Mouse (Mus musculus) stomach, embryonic 16.5 days (tissue): ENCODE results near the gene Ankrd33b. TPM values are rescaled to one million over a fixed set of nuclear protein-coding genes. Genes with fewer than 3 reads are reported as not detected.

Experiments used
- ATAC-seq: fragments of 200-750 bp; cut with Nextera tagmentation; 2 replicates; pipeline ENCODE4 v1.8.0; 2017; ENCODE audit warnings: moderate number of reproducible peaks, moderate TSS enrichment; ENCODE audit not compliant: insufficient read depth, low FRiP score
- H3K27ac ChIP-seq: fragments of 300-500 bp; sonication (generic); 2 replicates; pipeline ENCODE4 v1.5.1; 2014; ENCODE audit warnings: low read length
- H3K27me3 ChIP-seq: fragments of 300-500 bp; sonication (generic); 2 replicates; pipeline ENCODE4 v1.6.1; 2014; ENCODE audit warnings: low read length, control low read depth, mixed read lengths; ENCODE audit not compliant: control insufficient read depth, insufficient read depth
- H3K36me3 ChIP-seq: fragments of 300-500 bp; sonication (generic); 2 replicates; pipeline ENCODE4 v1.6.1; 2014; ENCODE audit warnings: low read length; ENCODE audit not compliant: control insufficient read depth, insufficient read depth
- H3K4me1 ChIP-seq: fragments of 300-500 bp; sonication (generic); 2 replicates; pipeline ENCODE4 v1.6.1; 2014; ENCODE audit warnings: low read length, control low read depth, mixed read lengths; ENCODE audit not compliant: control insufficient read depth, insufficient read depth
- H3K4me2 ChIP-seq: fragments of 300-500 bp; sonication (generic); 2 replicates; pipeline ENCODE4 v1.6.1; 2014; ENCODE audit warnings: low read depth, low read length, mixed read lengths
- H3K4me3 ChIP-seq: fragments of 300-500 bp; sonication (generic); replicated peaks from 2 replicates; pipeline ENCODE4 v1.5.1; 2014; ENCODE audit warnings: mild to moderate bottlenecking, low read length
- H3K9ac ChIP-seq: fragments of 300-500 bp; sonication (generic); 2 replicates; pipeline ENCODE4 v1.6.1; 2014; ENCODE audit warnings: low read length
- H3K9me3 ChIP-seq: fragments of 300-500 bp; sonication (generic); replicated peaks from 2 replicates; pipeline ENCODE4 v1.6.1; 2016; ENCODE audit warnings: low read length, control low read depth; ENCODE audit not compliant: control insufficient read depth
- WGBS: fragments of 180-500 bp; shearing (Covaris S2); extraction: QIAGEN DNeasy Blood & Tissue Kit; methylation state at CpG from one replicate; pipeline ENCODE4 v1.1.7; 2014; 5-methylcytosine and 5-hydroxymethylcytosine counted together
- polyA plus RNA-seq: library from polyadenylated mRNA; unstranded; fragments of >200 nt; fragmentation: Nextera tagmentation; extraction: Ambion mirVana; gene quantifications from 2 replicates; pipeline ENCODE4 v1.2.1, GENCODE M21; 2015

Gene Ankrd33b
- polyA plus RNA-seq, 1 experiment from 2014 or later: 0.46 TPM

DNA sequence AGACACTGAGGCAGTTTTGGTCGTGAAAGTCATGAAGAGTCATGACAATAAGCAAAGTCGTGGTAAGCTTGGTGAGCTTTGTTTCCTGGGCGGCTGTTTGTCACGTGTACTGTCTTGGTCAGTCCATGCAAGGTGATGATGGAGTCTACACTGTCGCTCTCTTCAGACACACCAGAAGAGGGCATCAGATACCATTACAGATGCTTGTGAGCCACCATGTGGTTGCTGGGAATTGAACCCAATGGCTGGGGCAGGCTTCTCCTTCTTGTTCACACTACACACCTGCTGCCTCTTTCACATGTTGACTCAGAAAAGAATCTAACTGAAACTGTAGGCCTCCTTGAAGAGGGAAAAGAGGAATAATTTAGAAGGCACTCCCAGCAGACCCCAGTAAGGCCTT, 19.3 kb downstream of the Ankrd33b start:
- Histone ChIP-seq H3K27ac (no peak overlapping the region), H3K36me3 (no peaks in the 10 kb centered on the region), H3K9me3 (no peaks in the 10 kb centered on the region), H3K4me2 (no peak overlapping the region), H3K4me1 (0 out of 2 replicates have a peak, but pooled peaks cover 2% of the 10 kb centered on the region), H3K9ac (no peak overlapping the region), H3K27me3 (no peaks in the 10 kb centered on the region), H3K4me3 (no peak overlapping the region)
- 80% methylated on average over 5 of the region's 5 CpGs for WGBS
- ATAC-seq: no peak

DNA sequence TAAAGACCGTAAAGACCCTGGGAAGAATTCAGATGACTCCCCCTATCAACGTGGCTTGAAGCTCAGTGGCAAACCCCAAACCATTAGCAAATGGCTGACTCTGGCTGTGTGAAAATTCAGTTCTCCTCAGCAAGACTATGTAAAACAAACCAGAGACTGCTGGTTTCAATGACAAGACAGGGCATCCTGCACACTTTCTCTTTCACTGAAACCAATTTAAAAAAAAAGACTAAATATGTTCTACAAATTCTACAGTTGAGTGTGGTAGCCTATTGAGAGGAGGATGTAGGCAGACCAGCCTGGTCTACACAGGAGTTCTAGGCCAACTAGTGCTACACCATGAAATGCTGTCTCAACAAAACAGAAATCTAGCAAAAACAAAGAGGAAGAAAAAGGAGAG, 21.0 kb downstream of the Ankrd33b start:
- Histone ChIP-seq H3K27ac (no peak overlapping the region), H3K4me1 (0 out of 2 replicates have a peak, but pooled peaks cover 5% of the 10 kb centered on the region), H3K4me3 (no peak overlapping the region), H3K36me3 (no peaks in the 10 kb centered on the region), H3K9ac (no peak overlapping the region), H3K4me2 (no peak overlapping the region), H3K9me3 (no peaks in the 10 kb centered on the region), H3K27me3 (no peaks in the 10 kb centered on the region)
- 74% methylated on average over 2 of the region's 2 CpGs for WGBS
- no peak for ATAC-seq

DNA sequence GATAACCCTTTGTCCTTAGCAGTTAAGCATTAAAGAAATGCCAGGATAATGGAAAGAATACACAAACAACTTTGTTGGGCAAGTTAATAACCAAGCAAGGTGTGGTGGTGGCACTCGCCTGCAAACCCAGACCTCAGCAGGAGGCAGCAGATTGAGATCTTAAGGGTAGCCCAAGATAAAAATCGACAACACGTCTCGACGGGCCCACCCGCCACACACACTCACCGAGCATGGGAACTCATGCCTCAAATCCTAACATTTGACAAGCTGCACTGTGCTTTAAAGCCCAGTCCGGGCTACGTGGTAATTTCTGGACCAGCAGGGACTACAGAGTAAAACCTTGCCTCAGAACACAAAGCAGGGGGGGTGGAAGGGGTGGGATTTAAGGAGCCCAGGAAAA, 22.2 kb downstream of the Ankrd33b start:
- 64% methylated on average over 9 of the region's 9 CpGs for WGBS
- Histone ChIP-seq H3K4me1 (0 out of 2 replicates have a peak, but pooled peaks cover 5% of the 10 kb centered on the region), H3K4me3 (no peak overlapping the region), H3K27me3 (no peaks in the 10 kb centered on the region), H3K9ac (no peak overlapping the region), H3K36me3 (no peaks in the 10 kb centered on the region), H3K27ac (no peak overlapping the region), H3K9me3 (no peaks in the 10 kb centered on the region), H3K4me2 (no peak overlapping the region)
- no peak for ATAC-seq

DNA sequence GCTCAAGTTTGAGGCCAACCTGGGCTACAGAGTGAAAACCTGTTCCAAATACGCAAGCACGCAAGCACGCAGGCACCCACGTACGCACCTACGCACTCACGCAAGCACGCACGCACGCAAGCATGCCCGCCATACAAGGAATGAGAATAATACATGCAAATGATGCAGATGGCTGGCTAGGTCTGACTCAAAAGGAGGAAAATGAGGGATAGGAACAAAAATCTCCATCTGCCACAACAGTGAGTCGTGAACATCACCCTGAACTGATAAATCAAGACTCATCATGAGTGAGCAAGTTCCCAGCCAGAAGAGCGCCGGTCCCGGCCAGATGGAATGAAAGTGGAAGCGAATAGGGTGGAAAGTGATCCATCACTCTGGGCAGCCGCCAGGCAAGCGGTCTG, 22.7 kb downstream of the Ankrd33b start:
- no peak for ATAC-seq
- H3K9me3 ChIP-seq: no peaks in the 10 kb centered on the region

DNA sequence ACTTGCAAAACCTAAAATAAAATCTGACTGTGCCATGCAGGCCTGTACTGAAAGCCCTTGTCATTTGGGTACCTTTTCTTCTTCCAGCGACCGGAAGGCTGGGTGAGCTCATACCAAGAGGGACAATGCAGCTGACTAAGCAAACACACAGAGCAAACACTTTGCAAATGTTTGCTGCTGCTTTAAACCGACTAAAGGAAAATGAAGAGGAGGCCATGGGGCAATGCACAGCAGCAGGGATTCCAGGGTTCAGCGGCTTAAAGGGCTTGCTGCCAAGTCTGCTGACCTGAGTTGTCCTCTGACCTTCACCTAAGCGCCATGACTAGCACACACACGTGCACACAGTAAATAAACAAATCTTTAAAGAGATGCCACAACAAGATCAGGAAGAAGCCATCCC, 23.9 kb downstream of the Ankrd33b start:
- Histone ChIP-seq H3K27ac (no peak overlapping the region), H3K36me3 (no peaks in the 10 kb centered on the region), H3K4me1 (0 out of 2 replicates have a peak, but pooled peaks cover 5% of the 10 kb centered on the region), H3K9ac (no peak overlapping the region), H3K27me3 (no peaks in the 10 kb centered on the region), H3K4me3 (no peak overlapping the region), H3K4me2 (no peak overlapping the region), H3K9me3 (no peaks in the 10 kb centered on the region)
- 18% methylated on average over 6 of the region's 6 CpGs for whole genome bisulfite sequencing
- peak; percentile 83 for ATAC-seq

More for the DNA sequence above, 22.7 kb downstream of the Ankrd33b start:
- WGBS: 76% methylated on average over 18 of the region's 18 CpGs
- Histone ChIP-seq H3K9ac (no peak overlapping the region), H3K4me3 (no peak overlapping the region), H3K27me3 (no peaks in the 10 kb centered on the region), H3K36me3 (no peaks in the 10 kb centered on the region), H3K27ac (no peak overlapping the region), H3K4me1 (0 out of 2 replicates have a peak, but pooled peaks cover 5% of the 10 kb centered on the region), H3K4me2 (no peak overlapping the region)

DNA sequence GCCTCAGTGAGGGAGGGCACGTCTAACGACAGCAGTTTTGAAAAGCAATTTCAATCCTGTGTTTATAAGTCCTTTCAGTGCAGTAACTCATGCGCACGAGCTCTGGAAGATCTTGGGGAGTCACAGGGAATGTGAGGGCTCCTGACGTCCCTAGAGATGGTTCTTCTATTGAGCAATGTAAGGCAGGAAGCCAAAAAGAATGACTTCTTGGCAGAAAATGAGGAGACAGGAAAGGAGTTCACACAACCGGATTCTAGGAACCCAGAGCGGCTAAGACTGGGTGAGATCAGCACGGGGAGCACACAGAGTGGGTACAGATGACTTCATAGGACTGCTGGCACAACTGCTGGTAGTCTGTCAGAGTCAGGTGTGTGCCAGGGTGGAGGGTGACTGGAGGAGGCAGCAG, 25.0 kb downstream of the Ankrd33b start:
- Histone ChIP-seq H3K4me3 (no peak overlapping the region), H3K9ac (no peak overlapping the region), H3K36me3 (no peaks in the 10 kb centered on the region), H3K4me1 (0 out of 2 replicates have a peak, but pooled peaks cover 5% of the 10 kb centered on the region), H3K27ac (no peak overlapping the region), H3K9me3 (no peaks in the 10 kb centered on the region), H3K4me2 (no peak overlapping the region), H3K27me3 (no peaks in the 10 kb centered on the region)
- no peak for ATAC-seq
- WGBS: 41% methylated on average over 8 of the region's 8 CpGs

DNA sequence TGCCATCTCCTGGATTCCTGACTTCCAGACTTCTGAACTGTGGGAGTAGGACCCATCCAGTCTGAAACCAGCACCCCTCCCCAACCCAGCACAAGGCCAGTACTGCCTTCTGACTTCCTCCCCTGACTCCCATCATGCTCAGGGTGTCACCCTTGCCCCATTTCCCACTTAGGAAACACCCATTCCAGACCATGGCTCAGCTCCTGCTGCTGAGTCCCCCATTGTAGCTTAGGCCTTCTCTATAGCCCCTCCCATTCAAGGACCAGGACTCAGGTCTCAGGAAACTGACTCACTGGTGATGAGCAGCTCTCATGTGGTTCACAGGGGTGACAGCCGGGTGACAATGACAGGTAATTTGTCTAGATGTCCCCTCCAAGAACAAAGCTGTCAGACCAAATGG, 25.5 kb downstream of the Ankrd33b start:
- ATAC-seq: 0 out of 2 replicates have a peak, but pooled peaks have one; percentile 24
- Histone ChIP-seq H3K9me3 (no peaks in the 10 kb centered on the region), H3K4me2 (no peak overlapping the region), H3K27me3 (no peaks in the 10 kb centered on the region), H3K4me3 (no peak overlapping the region), H3K9ac (no peak overlapping the region), H3K36me3 (no peaks in the 10 kb centered on the region), H3K4me1 (0 out of 2 replicates have a peak, but pooled peaks cover 5% of the 10 kb centered on the region), H3K27ac (no peak overlapping the region)
- WGBS: 51% methylated on average over 1 of the region's 1 CpGs

DNA sequence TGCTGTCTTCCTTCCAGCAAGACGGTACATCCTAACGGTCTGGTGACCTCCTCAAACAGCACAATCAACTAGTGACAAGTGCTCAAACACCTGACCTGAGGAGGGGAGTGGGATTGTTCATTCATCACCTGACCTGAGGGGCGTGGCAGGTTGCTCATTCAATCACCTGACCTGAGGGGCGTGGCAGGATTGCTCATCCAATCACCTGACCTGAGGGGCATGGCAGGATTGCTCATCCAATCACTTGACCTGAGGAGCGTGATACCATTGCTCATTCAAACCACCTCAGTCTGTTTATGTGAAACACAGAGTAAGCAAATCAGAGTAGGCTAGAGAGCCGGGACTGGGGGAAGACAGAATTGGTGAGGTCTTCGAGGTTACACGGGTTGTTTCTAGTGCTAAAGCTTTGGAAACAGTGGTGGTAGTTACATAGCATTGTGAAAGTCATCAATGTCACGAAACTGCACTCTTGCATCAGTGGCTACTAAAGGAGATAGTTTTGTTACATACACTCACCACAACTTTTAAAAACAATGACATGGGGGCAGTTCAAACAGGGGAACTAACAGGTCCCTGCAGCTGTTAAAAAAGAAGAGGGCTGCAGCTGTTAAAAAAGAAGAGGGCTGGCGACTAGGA, 28.8 kb downstream of the Ankrd33b start:
- H3K9ac ChIP-seq: no peak overlapping the region
- 0 out of 2 replicates have a peak, but pooled peaks cover 5% of the 10 kb centered on the region for H3K4me1 ChIP-seq
- no peaks in the 10 kb centered on the region for H3K27me3 ChIP-seq
- H3K9me3 ChIP-seq: no peaks in the 10 kb centered on the region
- 74% methylated on average over 10 of the region's 10 CpGs for WGBS
- no peak overlapping the region for H3K27ac ChIP-seq
- H3K4me3 ChIP-seq: no peak overlapping the region
- ATAC-seq: no peak
- no peaks in the 10 kb centered on the region for H3K36me3 ChIP-seq
- no peak overlapping the region for H3K4me2 ChIP-seq

DNA sequence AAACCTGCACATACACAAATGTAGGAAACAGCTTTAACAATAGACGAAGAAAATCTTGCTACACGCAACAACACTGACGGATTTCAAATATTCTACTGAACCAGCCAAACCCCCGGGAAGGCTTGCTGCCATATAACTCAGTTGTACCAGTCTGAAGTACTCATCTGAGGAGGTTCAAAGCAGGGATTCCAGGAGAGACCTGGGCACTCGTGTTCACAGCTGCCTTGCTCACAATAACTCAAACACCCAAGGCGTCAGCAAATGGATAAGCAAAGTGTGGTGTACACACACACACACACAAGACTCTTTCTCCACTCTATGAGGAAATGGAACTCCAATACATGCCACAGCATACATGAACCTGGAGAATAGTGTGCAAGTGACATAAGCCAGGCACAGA, 29.5 kb downstream of the Ankrd33b start:
- H3K9ac ChIP-seq: no peak overlapping the region
- WGBS: 73% methylated on average over 6 of the region's 6 CpGs
- no peaks in the 10 kb centered on the region for H3K27me3 ChIP-seq
- H3K4me3 ChIP-seq: no peak overlapping the region
- no peaks in the 10 kb centered on the region for H3K9me3 ChIP-seq
- H3K36me3 ChIP-seq: no peaks in the 10 kb centered on the region
- ATAC-seq: no peak
- H3K4me1 ChIP-seq: 0 out of 2 replicates have a peak, but pooled peaks cover 3% of the 10 kb centered on the region
- H3K27ac ChIP-seq: no peak overlapping the region
- no peak overlapping the region for H3K4me2 ChIP-seq
